Mouse (Mus musculus) effector memory CD4-positive, alpha-beta T cell, adult 5 months (primary cell): Measurements from ENCODE around the gene Vmn1r29. TPM values are rescaled to one million over a fixed set of nuclear protein-coding genes. Genes with fewer than 3 reads are reported as not detected.

ENCODE experiments used
- polyA plus RNA-seq: library from polyadenylated mRNA; unstranded; fragments of 100-300 nt; shearing (Covaris generic); gene quantifications from one replicate; pipeline ENCODE4 v1.2.1, GENCODE M21; 2017

The Vmn1r29 gene
- polyA plus RNA-seq: not detected

DNA sequence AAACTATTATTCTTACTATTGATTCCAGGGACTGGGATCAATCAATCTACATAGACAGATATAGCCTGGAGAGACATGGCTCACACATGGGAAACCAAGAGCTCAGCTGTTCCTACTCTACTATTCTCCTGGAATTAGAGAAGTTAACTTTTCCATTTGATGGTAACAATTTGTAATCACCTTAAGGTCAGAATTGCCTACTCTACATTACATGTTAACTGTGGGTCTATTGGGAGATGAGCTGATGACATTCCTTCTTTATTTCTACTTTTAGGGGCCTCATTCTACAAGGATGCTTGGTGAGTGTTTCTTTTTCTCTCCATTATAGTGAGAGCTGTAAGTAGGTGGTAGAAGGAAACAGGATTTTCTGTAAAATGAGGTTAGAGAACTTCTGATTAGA lies at the start of gene Vmn1r29:
TSS of gene Vmn1r29 (plus strand) at position 301 of the 400 bp plus-strand sequence.

DNA sequence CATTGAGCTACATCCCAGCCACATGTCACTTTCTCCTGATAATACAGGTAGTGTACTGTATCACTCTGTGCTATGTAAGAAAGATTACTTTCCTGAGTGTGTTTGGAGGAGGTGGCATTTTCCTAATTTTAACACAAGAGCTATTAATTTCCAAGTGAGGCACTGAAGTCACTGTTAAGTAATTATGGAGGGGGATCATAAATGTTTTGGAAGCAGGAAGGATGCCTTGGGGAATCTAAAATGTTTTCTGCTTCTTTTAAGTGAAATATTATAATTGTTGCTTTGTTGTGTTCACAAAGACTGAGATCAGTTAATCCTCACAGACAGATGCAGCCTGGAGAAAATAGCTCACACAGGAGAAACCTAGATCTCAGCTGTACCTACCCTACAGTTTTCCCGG lies 39.6 kb upstream of the Vmn1r29 start, which contains the start of gene Vmn1r28:
TSS of gene Vmn1r28 (plus strand) at position 301 of the 400 bp plus-strand sequence.

Other genes with a start within 250 kb of the Vmn1r29 start
- gene Vmn1r27, start 82.7 kb upstream of the Vmn1r29 start, polyA plus RNA-seq: not detected
- gene Vmn1r28, start 39.5 kb upstream of the Vmn1r29 start, polyA plus RNA-seq: 0.05 TPM
- not detected for gene Vmn1r30, start 141.8 kb downstream of the Vmn1r29 start, polyA plus RNA-seq
- not detected for gene Vmn1r31, start 173.8 kb downstream of the Vmn1r29 start, polyA plus RNA-seq